Mouse (Mus musculus) liver, embryonic 14.5 days (tissue): ENCODE measurements around the gene Metap2. TPM values are rescaled to one million over a fixed set of nuclear protein-coding genes. Genes with fewer than 3 reads are reported as not detected.

ENCODE experiments used
- ATAC-seq: fragments of 200-750 bp; cut with Nextera tagmentation; 2 replicates; pipeline ENCODE4 v1.8.0; 2017; ENCODE audit warnings: moderate number of reproducible peaks, mild to moderate bottlenecking, moderate library complexity; ENCODE audit not compliant: insufficient read depth
- DNase-seq, 3 experiments: peaks; one replicate each; pipeline ENCODE4 v3.0.0-alpha.2; 2012 to 2013; ENCODE audit warnings: low read depth in 3 of 3, low spot score in 3 of 3
- H3K27ac ChIP-seq: fragments of 300-500 bp; sonication (generic); 2 replicates; pipeline ENCODE4 v1.5.1; 2014; ENCODE audit warnings: moderate library complexity, mild to moderate bottlenecking, control low read depth, inconsistent platforms
- H3K27me3 ChIP-seq: fragments of 300-500 bp; sonication (generic); 2 replicates; pipeline ENCODE4 v1.6.1; 2014; ENCODE audit warnings: mild to moderate bottlenecking, low read length, moderate library complexity; ENCODE audit not compliant: control insufficient read depth, insufficient read depth
- H3K36me3 ChIP-seq: fragments of 300-500 bp; sonication (generic); replicated peaks from 2 replicates; pipeline ENCODE4 v1.6.1; 2014; ENCODE audit warnings: low read depth; ENCODE audit not compliant: control insufficient read depth, insufficient read depth
- H3K4me1 ChIP-seq, 2 experiments: fragments of 200-500 bp in 1 of 2; fragments of 300-500 bp in 1 of 2; sonication (generic) in 1 of 2; replicated peaks; 2 replicates each; pipeline ENCODE4 v1.6.1; 2012 to 2014; ENCODE audit warnings: antibody characterized with exemption in 1 of 2, inconsistent platforms in 1 of 2, low read length in 1 of 2; ENCODE audit not compliant: control insufficient read depth in 2 of 2, insufficient read depth in 2 of 2
- H3K4me2 ChIP-seq: fragments of 300-500 bp; sonication (generic); 2 replicates; pipeline ENCODE4 v1.6.1; 2014; ENCODE audit warnings: low read depth, mild to moderate bottlenecking, control low read depth, moderate library complexity
- H3K4me3 ChIP-seq, 2 experiments: fragments of 200-500 bp in 1 of 2; fragments of 300-500 bp in 1 of 2; sonication (generic) in 1 of 2; 2 replicates each; pipeline ENCODE4 v1.5.1; 2012 to 2014; ENCODE audit warnings: low read depth in 2 of 2, low read length in 2 of 2, mild to moderate bottlenecking in 2 of 2, control low read depth in 1 of 2, inconsistent platforms in 1 of 2, moderate library complexity in 1 of 2; ENCODE audit not compliant: insufficient read depth in 1 of 2
- H3K9ac ChIP-seq: fragments of 300-500 bp; sonication (generic); replicated peaks from 2 replicates; pipeline ENCODE4 v1.6.1; 2014; ENCODE audit warnings: mild to moderate bottlenecking, control low read depth, moderate library complexity
- H3K9me3 ChIP-seq: fragments of 300-500 bp; sonication (generic); 2 replicates; pipeline ENCODE4 v1.6.1; 2016; ENCODE audit warnings: low read length, mixed read lengths; ENCODE audit not compliant: control insufficient read depth
- CTCF ChIP-seq: IDR thresholded peaks from 2 replicates; pipeline ENCODE4 v1.5.1; 2016; ENCODE audit warnings: antibody characterized with exemption, low read depth, control low read depth
- EP300 ChIP-seq: IDR thresholded peaks from 2 replicates; pipeline ENCODE4 v1.6.1; 2016; ENCODE audit warnings: antibody characterized with exemption, low read depth
- WGBS: fragments of 180-500 bp; shearing (Covaris S2); extraction: QIAGEN DNeasy Blood & Tissue Kit; methylation state at CpG from one replicate; pipeline ENCODE4 v1.1.7; 2014; ENCODE audit not compliant: insufficient replicate concordance; 5-methylcytosine and 5-hydroxymethylcytosine counted together
- polyA plus RNA-seq, 2 experiments: library from polyadenylated mRNA; depleted of rRNA in 1 of 2; stranded (reverse) in 1 of 2; unstranded in 1 of 2; fragments of >200 nt; fragmentation: Nextera tagmentation in 1 of 2; extraction: Ambion mirVana in 1 of 2; gene quantifications; 2 replicates each; pipeline versions ENCODE4 v1.2.1 to v1.2.3; 2012 to 2014

The Metap2 gene
- polyA plus RNA-seq, 2 experiments = 176 to 181 TPM

- TF ChIP-seq EP300 (no peak), CTCF (no peak)
- ATAC-seq (no peak), DNase-seq (no peak)
- H3K4me2 ChIP-seq = peak overlapping the region; percentile 91
- H3K9me3 ChIP-seq = no peaks in the 10 kb centered on the region
- WGBS = 40% methylated on average over 9 of the region's 9 CpGs
- no peak overlapping the region for H3K27ac ChIP-seq
- H3K27me3 ChIP-seq = peaks cover 52% of the 10 kb centered on the region
- no peaks in the 10 kb centered on the region for H3K36me3 ChIP-seq
- H3K9ac ChIP-seq = no peak overlapping the region
- H3K4me1 ChIP-seq = peaks cover 13 to 24% of the 10 kb centered on the region in 2 experiments
- H3K4me3 ChIP-seq = 0 out of 4 replicates have a peak overlapping the region, but pooled peaks of 1 of the 2 experiments have one; percentile 12
Measured at GRCm38 (mm10) chr10:93832811-93833210, 64.1 kb downstream of the Metap2 start.

- WGBS = 4% methylated on average over 18 of the region's 18 CpGs
- Histone ChIP-seq H3K36me3 (no peaks in the 10 kb centered on the region), H3K27me3 (peaks cover 52% of the 10 kb centered on the region), H3K4me3 (peak overlapping the region; percentile 33 to 50), H3K4me2 (peak overlapping the region; percentile 91), H3K9me3 (no peaks in the 10 kb centered on the region), H3K4me1 (peaks cover 13 to 24% of the 10 kb centered on the region in 2 experiments), H3K9ac (peak overlapping the region; percentile 46), H3K27ac (no peak overlapping the region)
- DNase-seq (no peak), ATAC-seq (no peak)
- TF ChIP-seq CTCF (no peak), EP300 (no peak)
Measured at GRCm38 (mm10) chr10:93831730-93832574, 64.9 kb downstream of the Metap2 start.

GRCm38 (mm10) chr10:93830931-93831729 lies 65.8 kb downstream of the Metap2 start, which contains the start of gene Usp44:
Usp44 (plus strand) TSS chr10:93831555.
- peak within 1 kb of the TSS; percentile 91 for H3K4me2 ChIP-seq
- peak within 1 kb of the TSS; percentile 46 for H3K9ac ChIP-seq
- peak within 1 kb of the TSS; percentile 33 to 50 for H3K4me3 ChIP-seq
- no peak within 1 kb of the TSS for H3K27ac ChIP-seq
- DNase-seq (no peak), ATAC-seq (no peak)
- no peaks in the 10 kb centered on the region for H3K9me3 ChIP-seq
- no peaks in the 10 kb centered on the region for H3K36me3 ChIP-seq
- peaks cover 46% of the 10 kb centered on the region for H3K27me3 ChIP-seq
- H3K4me1 ChIP-seq = peaks cover 15 to 27% of the 10 kb centered on the region in 2 experiments
- TF ChIP-seq EP300 = no peak
- TF ChIP-seq CTCF = no peak
- WGBS = 19% methylated on average over 22 of the region's 22 CpGs

GRCm38 (mm10) chr10:93829898-93830831 lies 66.7 kb downstream of the Metap2 start:
- H3K27me3 ChIP-seq = peaks cover 40% of the 10 kb centered on the region
- H3K4me1 ChIP-seq = peaks cover 16 to 35% of the 10 kb centered on the region in 2 experiments

More at GRCm38 (mm10) chr10:93829898-93830831, 66.7 kb downstream of the Metap2 start:
- no peaks in the 10 kb centered on the region for H3K9me3 ChIP-seq
- no peak overlapping the region for H3K27ac ChIP-seq
- 40% methylated on average over 9 of the region's 9 CpGs for WGBS
- TF ChIP-seq CTCF (no peak), EP300 (no peak)
- DNase-seq (no peak), ATAC-seq (no peak)
- no peak overlapping the region for H3K4me3 ChIP-seq
- no peak overlapping the region for H3K9ac ChIP-seq
- no peaks in the 10 kb centered on the region for H3K36me3 ChIP-seq
- 0 out of 2 replicates have a peak overlapping the region, but pooled peaks have one; percentile 2 for H3K4me2 ChIP-seq
